Mouse (Mus musculus): ENCODE measurements around the gene Dcdc2a. TPM values are rescaled to one million over a fixed set of nuclear protein-coding genes. Genes with fewer than 3 reads are reported as not detected.

The Dcdc2a gene
- polyA plus RNA-seq, 1 experiment from 2014 or later: 0.48 TPM

DNA sequence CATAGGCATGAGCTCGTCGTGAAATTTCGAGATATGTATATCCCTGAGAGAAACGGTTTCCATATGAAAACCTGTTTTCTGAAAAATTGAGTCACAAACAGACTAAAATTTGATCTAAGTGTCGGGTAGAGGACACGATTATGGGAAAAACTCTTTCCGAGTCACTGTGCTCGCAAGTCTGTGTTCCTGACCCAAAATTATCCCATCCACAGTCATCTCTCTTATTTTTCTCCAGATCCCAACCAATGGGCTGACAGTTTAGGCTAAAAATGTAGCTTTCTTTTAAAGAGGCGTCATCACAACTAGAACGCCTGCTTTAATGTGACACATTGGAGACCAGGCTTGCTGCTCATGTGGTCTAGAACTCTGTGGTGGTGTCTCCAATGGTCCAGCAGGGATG is 139.9 kb downstream of the Dcdc2a start:
- no peak overlapping the region for H3K9ac ChIP-seq (ENCODE audit: low read depth, low read length)
- no peak overlapping the region for H3K27ac ChIP-seq (ENCODE audit: low read depth, low read length)
- no peaks in the 10 kb centered on the region for H3K9me3 ChIP-seq (ENCODE audit: control insufficient read depth, low read length)
- H3K4me3 ChIP-seq (ENCODE audit: low read depth, low read length): no peak overlapping the region
- 87% methylated on average over 10 of the region's 10 CpGs for WGBS
- H3K36me3 ChIP-seq (ENCODE audit: control insufficient read depth, insufficient read depth, low read length): no peaks in the 10 kb centered on the region
- ATAC-seq (replicated peaks; ENCODE audit: low FRiP score): no peak
- no peak for DNase-seq (ENCODE audit: low spot score)
- H3K27me3 ChIP-seq (replicated peaks; ENCODE audit: control insufficient read depth, insufficient read depth, low read length): no peaks in the 10 kb centered on the region
- no peaks in the 10 kb centered on the region for H3K4me1 ChIP-seq (replicated peaks; ENCODE audit: control insufficient read depth, insufficient read depth, low read length)
- H3K4me2 ChIP-seq: no peak overlapping the region

DNA sequence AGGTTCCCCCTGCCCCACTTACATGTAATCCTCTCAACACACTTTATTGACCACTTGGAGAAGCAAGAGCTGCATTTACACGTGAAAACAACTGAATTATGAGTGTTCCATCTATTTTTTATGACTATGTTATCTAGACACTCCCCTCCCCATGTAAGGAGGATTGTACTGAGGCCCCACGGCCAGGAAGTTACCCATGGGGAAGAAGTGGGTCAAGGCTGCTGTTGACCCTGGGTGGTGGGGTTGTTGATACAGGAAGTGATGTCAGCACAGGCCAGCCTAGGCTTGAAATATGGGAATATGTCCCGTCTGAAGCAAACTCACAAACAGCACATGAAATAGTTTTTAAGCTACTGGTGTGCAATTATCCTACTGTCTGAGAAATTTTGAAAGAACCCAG is 144.1 kb downstream of the Dcdc2a start:
- no peak overlapping the region for H3K4me3 ChIP-seq (ENCODE audit: low read depth, low read length)
- no peak overlapping the region for H3K27ac ChIP-seq (ENCODE audit: low read depth, low read length)
- no peak overlapping the region for H3K9ac ChIP-seq (ENCODE audit: low read depth, low read length)
- no peak overlapping the region for H3K4me2 ChIP-seq
- H3K27me3 ChIP-seq (replicated peaks; ENCODE audit: control insufficient read depth, insufficient read depth, low read length): no peaks in the 10 kb centered on the region
- no peak for DNase-seq (ENCODE audit: low spot score)
- 35% methylated on average over 3 of the region's 3 CpGs for WGBS
- ATAC-seq (replicated peaks; ENCODE audit: low FRiP score): no peak
- H3K4me1 ChIP-seq (replicated peaks; ENCODE audit: control insufficient read depth, insufficient read depth, low read length): no peaks in the 10 kb centered on the region
- H3K9me3 ChIP-seq (ENCODE audit: control insufficient read depth, low read length): no peaks in the 10 kb centered on the region
- H3K36me3 ChIP-seq (ENCODE audit: control insufficient read depth, insufficient read depth, low read length): no peaks in the 10 kb centered on the region

DNA sequence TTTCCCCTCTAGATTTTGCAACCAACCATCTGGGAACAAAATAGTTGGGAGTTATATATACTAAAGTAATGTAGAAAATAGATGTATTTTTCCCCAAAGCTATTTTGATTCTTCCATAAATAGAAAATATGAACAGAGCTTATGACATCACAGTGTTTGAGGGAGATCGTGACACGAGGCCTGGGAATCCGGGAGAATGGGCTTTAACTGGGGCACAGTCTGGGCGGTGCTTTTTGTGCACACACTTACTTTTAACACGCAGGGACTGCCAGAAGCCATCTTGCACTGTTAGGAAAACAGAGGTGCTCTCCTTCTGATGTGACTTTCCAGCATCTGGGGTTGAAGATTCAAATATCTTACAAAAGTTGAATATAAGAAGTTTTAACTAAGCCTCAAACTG is 151.1 kb downstream of the Dcdc2a start:
- WGBS: 87% methylated on average over 5 of the region's 5 CpGs
- no peak overlapping the region for H3K4me3 ChIP-seq (ENCODE audit: low read depth, low read length)

DNA sequence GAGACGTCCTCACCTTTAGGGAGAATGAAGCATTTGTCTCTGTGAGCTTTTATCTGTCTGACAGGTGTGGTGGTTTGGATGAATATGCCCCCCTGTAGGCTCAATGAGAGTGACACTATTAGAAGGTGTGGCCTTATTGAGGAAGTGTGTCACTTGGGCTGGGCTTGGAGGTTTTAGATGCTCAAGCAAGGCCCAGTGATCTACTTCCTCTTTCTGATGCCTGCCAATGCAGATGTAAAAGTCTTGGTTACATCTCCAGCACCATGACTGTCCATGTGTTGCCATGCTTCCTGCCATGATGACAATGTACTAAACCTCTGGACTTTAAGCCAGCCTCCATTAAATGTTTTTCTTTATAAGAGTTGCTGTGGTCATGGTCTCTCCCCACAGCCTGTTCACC is 162.6 kb downstream of the Dcdc2a start:
- no peaks in the 10 kb centered on the region for H3K4me1 ChIP-seq (replicated peaks; ENCODE audit: control insufficient read depth, insufficient read depth, low read length)
- no peak overlapping the region for H3K27ac ChIP-seq (ENCODE audit: low read depth, low read length)
- WGBS: 63% methylated on average over 1 of the region's 1 CpGs
- H3K4me3 ChIP-seq (ENCODE audit: low read depth, low read length): no peak overlapping the region
- no peaks in the 10 kb centered on the region for H3K9me3 ChIP-seq (ENCODE audit: control insufficient read depth, low read length)
- no peak for ATAC-seq (replicated peaks; ENCODE audit: low FRiP score)
- H3K27me3 ChIP-seq (replicated peaks; ENCODE audit: control insufficient read depth, insufficient read depth, low read length): no peaks in the 10 kb centered on the region
- H3K4me2 ChIP-seq: no peak overlapping the region
- DNase-seq (ENCODE audit: low spot score): no peak
- H3K36me3 ChIP-seq (ENCODE audit: control insufficient read depth, insufficient read depth, low read length): no peaks in the 10 kb centered on the region
- H3K9ac ChIP-seq (ENCODE audit: low read depth, low read length): no peak overlapping the region

More for the DNA sequence above, 151.1 kb downstream of the Dcdc2a start:
- Histone ChIP-seq H3K4me2 (no peak overlapping the region), H3K27ac (ENCODE audit: low read depth, low read length) (no peak overlapping the region), H3K36me3 (ENCODE audit: control insufficient read depth, insufficient read depth, low read length) (no peaks in the 10 kb centered on the region), H3K27me3 (replicated peaks; ENCODE audit: control insufficient read depth, insufficient read depth, low read length) (no peaks in the 10 kb centered on the region), H3K4me1 (replicated peaks; ENCODE audit: control insufficient read depth, insufficient read depth, low read length) (no peaks in the 10 kb centered on the region), H3K9me3 (ENCODE audit: control insufficient read depth, low read length) (no peaks in the 10 kb centered on the region), H3K9ac (ENCODE audit: low read depth, low read length) (no peak overlapping the region)
- no peak for DNase-seq (ENCODE audit: low spot score)
- no peak for ATAC-seq (replicated peaks; ENCODE audit: low FRiP score)

DNA sequence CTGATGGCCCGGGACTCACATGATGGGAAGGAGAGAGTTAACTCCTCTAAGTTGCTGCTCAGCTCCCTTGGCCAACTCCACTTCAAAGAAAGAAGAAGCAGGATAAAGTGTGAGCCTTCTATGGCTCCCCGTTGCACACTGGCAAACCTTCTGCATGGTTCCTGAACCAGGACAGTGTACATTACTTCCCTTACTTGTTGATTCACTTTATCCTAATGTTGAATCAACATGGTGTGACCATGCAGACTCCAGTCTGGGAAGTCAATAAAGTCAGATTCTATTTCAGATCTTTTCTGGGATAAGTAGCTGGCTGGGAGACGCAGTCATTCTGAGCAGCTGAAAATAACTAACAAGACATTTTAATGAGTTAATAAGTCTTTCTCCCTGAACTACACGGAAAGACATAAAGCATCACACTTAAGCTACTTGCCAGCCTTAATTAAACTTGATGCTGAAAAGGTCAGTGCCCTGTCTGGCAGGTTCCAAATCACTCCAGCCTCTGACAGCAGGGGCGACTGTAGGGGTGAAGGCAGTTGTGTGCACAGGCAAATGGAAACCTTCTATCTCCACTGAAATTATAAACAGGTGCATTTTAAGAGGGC is 164.5 kb downstream of the Dcdc2a start:
- H3K27ac ChIP-seq (ENCODE audit: low read depth, low read length): no peak overlapping the region
- no peak for DNase-seq (ENCODE audit: low spot score)
- no peak for ATAC-seq (replicated peaks; ENCODE audit: low FRiP score)

DNA sequence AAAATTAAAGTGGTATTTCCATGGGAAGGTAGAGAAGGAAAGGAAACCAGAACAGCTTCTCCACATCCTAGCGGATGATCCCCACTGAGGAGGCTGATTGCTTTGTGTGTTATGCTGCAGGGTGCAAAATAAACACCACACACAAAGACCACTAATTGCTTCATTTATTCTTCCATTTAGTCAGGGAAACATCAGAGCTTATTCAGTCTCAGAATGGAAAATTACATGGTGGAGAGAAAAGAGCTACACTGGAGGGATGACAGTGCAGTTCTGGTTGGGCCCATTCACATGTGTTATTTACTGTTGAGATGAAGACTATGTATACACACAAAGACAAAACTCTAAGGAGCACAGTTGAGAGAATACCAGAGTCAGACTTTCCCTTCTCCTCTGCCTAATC is 196.1 kb downstream of the Dcdc2a start:
- Histone ChIP-seq H3K27ac (ENCODE audit: low read depth, low read length) (no peak overlapping the region), H3K36me3 (ENCODE audit: control insufficient read depth, insufficient read depth, low read length) (no peaks in the 10 kb centered on the region), H3K4me3 (ENCODE audit: low read depth, low read length) (no peak overlapping the region), H3K9me3 (ENCODE audit: control insufficient read depth, low read length) (no peaks in the 10 kb centered on the region), H3K4me1 (replicated peaks; ENCODE audit: control insufficient read depth, insufficient read depth, low read length) (no peaks in the 10 kb centered on the region), H3K4me2 (no peak overlapping the region), H3K9ac (ENCODE audit: low read depth, low read length) (no peak overlapping the region), H3K27me3 (replicated peaks; ENCODE audit: control insufficient read depth, insufficient read depth, low read length) (no peaks in the 10 kb centered on the region)
- no peak for DNase-seq (ENCODE audit: low spot score)
- 92% methylated on average over 1 of the region's 1 CpGs for WGBS
- ATAC-seq (replicated peaks; ENCODE audit: low FRiP score): no peak

More for the DNA sequence above, 164.5 kb downstream of the Dcdc2a start:
- Histone ChIP-seq H3K4me3 (ENCODE audit: low read depth, low read length) (no peak overlapping the region), H3K27me3 (replicated peaks; ENCODE audit: control insufficient read depth, insufficient read depth, low read length) (no peaks in the 10 kb centered on the region), H3K4me1 (replicated peaks; ENCODE audit: control insufficient read depth, insufficient read depth, low read length) (no peaks in the 10 kb centered on the region), H3K9ac (ENCODE audit: low read depth, low read length) (no peak overlapping the region), H3K4me2 (no peak overlapping the region), H3K36me3 (ENCODE audit: control insufficient read depth, insufficient read depth, low read length) (no peaks in the 10 kb centered on the region), H3K9me3 (ENCODE audit: control insufficient read depth, low read length) (no peaks in the 10 kb centered on the region)
- WGBS: 63% methylated on average over 5 of the region's 5 CpGs

DNA sequence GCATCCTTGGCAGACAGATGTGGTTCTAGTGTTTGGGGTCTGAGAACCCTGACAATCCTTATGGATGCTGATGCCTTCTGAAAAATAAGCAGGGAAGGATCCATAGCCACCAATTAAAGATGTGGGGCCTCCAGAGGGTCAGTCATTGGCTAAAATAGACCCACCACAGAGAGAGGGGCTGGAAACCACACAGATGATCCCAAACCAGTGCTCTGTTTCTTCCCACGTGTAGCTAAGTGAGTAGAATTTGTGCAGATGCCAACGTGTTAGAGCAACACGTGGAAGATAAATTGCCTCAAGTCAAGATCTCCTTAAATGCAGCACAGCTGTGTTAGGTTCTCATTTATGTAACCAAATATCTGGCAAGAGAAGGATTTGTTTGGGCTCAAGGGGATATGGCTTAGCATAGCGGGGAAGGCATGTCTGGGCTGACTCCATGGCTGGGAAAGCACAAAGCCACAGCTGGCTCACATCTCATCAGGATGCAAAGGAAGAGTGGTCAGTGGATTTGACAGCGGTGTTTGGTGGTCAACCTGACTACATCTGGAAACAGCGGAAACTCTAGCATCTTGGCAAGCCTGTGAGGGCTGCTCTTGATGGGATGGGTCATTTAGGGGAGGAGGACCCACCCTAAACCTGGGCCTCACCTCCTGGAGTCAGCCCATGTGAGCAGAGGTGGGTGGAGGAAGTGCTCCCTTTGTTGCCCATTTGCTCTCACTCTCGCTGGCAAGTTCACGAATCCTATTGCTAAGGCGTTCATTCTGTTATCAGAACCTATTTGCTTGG is 198.9 kb downstream of the Dcdc2a start:
- no peak for ATAC-seq (replicated peaks; ENCODE audit: low FRiP score)

DNA sequence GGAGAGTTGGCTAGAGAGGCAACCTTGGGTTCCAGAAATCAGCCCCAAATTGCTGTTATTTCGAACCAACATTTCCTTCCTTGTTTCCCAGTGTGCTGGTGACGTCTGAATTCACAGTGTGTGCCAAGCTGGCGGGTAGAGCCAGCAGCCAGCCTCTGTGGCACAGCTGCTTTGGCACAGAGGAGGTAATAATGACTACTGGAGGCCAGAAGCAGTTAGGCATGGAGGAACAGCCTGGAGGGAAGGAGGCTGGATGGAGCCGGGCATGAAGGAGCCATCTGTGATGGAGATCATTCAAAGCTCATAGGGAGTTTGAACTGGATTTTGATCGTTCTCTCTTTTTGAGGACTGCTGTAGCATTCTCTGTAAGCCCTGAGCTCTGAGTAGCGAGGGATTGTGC is 201.8 kb downstream of the Dcdc2a start:
- Histone ChIP-seq H3K9me3 (ENCODE audit: control insufficient read depth, low read length) (no peaks in the 10 kb centered on the region), H3K36me3 (ENCODE audit: control insufficient read depth, insufficient read depth, low read length) (no peaks in the 10 kb centered on the region), H3K4me1 (replicated peaks; ENCODE audit: control insufficient read depth, insufficient read depth, low read length) (no peaks in the 10 kb centered on the region), H3K27ac (ENCODE audit: low read depth, low read length) (no peak overlapping the region), H3K4me3 (ENCODE audit: low read depth, low read length) (no peak overlapping the region), H3K9ac (ENCODE audit: low read depth, low read length) (no peak overlapping the region), H3K4me2 (no peak overlapping the region), H3K27me3 (replicated peaks; ENCODE audit: control insufficient read depth, insufficient read depth, low read length) (no peaks in the 10 kb centered on the region)
- ATAC-seq (replicated peaks; ENCODE audit: low FRiP score): no peak
- no peak for DNase-seq (ENCODE audit: low spot score)
- 62% methylated on average over 6 of the region's 6 CpGs for WGBS

More for the DNA sequence above, 198.9 kb downstream of the Dcdc2a start:
- no peak for DNase-seq (ENCODE audit: low spot score)
- Histone ChIP-seq H3K9ac (ENCODE audit: low read depth, low read length) (no peak overlapping the region), H3K9me3 (ENCODE audit: control insufficient read depth, low read length) (no peaks in the 10 kb centered on the region), H3K36me3 (ENCODE audit: control insufficient read depth, insufficient read depth, low read length) (no peaks in the 10 kb centered on the region), H3K27me3 (replicated peaks; ENCODE audit: control insufficient read depth, insufficient read depth, low read length) (no peaks in the 10 kb centered on the region), H3K27ac (ENCODE audit: low read depth, low read length) (no peak overlapping the region), H3K4me1 (replicated peaks; ENCODE audit: control insufficient read depth, insufficient read depth, low read length) (no peaks in the 10 kb centered on the region), H3K4me3 (ENCODE audit: low read depth, low read length) (no peak overlapping the region), H3K4me2 (no peak overlapping the region)
- 65% methylated on average over 9 of the region's 9 CpGs for WGBS
